Mouse (Mus musculus) hindbrain, embryonic 15.5 days (tissue): ENCODE measurements around the gene Ehmt2. TPM values are rescaled to one million over a fixed set of nuclear protein-coding genes. Genes with fewer than 3 reads are reported as not detected.

ENCODE experiments used
- ATAC-seq: fragments of 200-750 bp; cut with Nextera tagmentation; 2 replicates; pipeline ENCODE4 v1.8.0; 2017; ENCODE audit warnings: low read depth, moderate number of reproducible peaks, moderate TSS enrichment; ENCODE audit not compliant: low FRiP score
- H3K27ac ChIP-seq: fragments of 300-500 bp; sonication (generic); replicated peaks from 2 replicates; pipeline ENCODE4 v1.5.1; 2015; ENCODE audit warnings: mild to moderate bottlenecking, inconsistent platforms
- H3K27me3 ChIP-seq: fragments of 300-500 bp; sonication (generic); 2 replicates; pipeline ENCODE4 v1.6.1; 2015; ENCODE audit warnings: control low read depth, inconsistent platforms
- H3K36me3 ChIP-seq: fragments of 300-500 bp; sonication (generic); 2 replicates; pipeline ENCODE4 v1.6.1; 2015; ENCODE audit warnings: control low read depth, inconsistent platforms
- H3K4me1 ChIP-seq: fragments of 300-500 bp; sonication (generic); replicated peaks from 2 replicates; pipeline ENCODE4 v1.6.1; 2015; ENCODE audit warnings: control low read depth, inconsistent platforms
- H3K4me2 ChIP-seq: fragments of 300-500 bp; sonication (generic); 2 replicates; pipeline ENCODE4 v1.6.1; 2015; ENCODE audit warnings: moderate library complexity, mild to moderate bottlenecking, inconsistent platforms
- H3K4me3 ChIP-seq: fragments of 300-500 bp; sonication (generic); 2 replicates; pipeline ENCODE4 v1.5.1; 2015; ENCODE audit warnings: mild to moderate bottlenecking, inconsistent platforms
- H3K9ac ChIP-seq: fragments of 300-500 bp; sonication (generic); 2 replicates; pipeline ENCODE4 v1.6.1; 2015; ENCODE audit warnings: inconsistent platforms
- H3K9me3 ChIP-seq: fragments of 300-500 bp; sonication (generic); 2 replicates; pipeline ENCODE4 v1.6.1; 2016; ENCODE audit warnings: control low read depth, inconsistent platforms
- WGBS: fragments of 180-500 bp; shearing (Covaris S2); methylation state at CpG from one replicate; pipeline ENCODE4 v1.1.7; 2015; 5-methylcytosine and 5-hydroxymethylcytosine counted together
- polyA plus RNA-seq: library from polyadenylated mRNA; unstranded; fragments of >200 nt; fragmentation: Nextera tagmentation; extraction: Ambion mirVana; gene quantifications from 2 replicates; pipeline ENCODE4 v1.2.1, GENCODE M21; 2015

Ehmt2 gene
- polyA plus RNA-seq, result 90.9 and 96.7 TPM in 2 replicates

DNA sequence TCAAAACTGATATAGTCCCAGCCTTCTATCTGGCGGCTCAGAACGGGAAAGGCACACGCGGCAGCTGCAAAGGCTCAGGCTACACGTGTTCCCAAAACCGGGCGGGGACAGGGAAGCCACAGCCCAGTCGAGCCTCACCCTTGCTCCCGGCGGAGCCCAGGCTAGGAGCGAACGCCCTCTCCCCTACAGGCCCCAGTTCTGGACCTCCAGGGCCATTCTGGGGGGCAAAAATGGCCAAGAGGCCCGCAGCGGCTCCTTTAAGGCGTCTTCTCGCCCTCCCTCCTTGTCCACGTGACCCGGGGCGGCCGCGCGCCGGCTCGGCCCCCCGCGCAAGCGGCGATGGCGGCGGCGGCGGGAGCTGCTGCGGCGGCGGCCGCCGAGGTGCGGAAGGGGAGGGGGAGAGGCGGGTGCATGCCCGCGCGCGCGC, at the start of gene Ehmt2, which contains the start of gene C2:
Gene Ehmt2, plus strand, starts transcription at position 310 of the 427 bp plus-strand sequence.
Gene C2, minus strand, starts transcription at position 106 of the 427 bp plus-strand sequence.
- Histone ChIP-seq H3K36me3 (peaks cover 20% of the 10 kb centered on the region), H3K4me3 (peak within 1 kb of the TSS; percentile 92), H3K9me3 (no peaks in the 10 kb centered on the region), H3K4me1 (peaks cover 55% of the 10 kb centered on the region), H3K4me2 (peak within 1 kb of the TSS; percentile 96), H3K9ac (peak within 1 kb of the TSS; percentile 99), H3K27ac (peak within 1 kb of the TSS; percentile 98), H3K27me3 (no peaks in the 10 kb centered on the region)
- ATAC-seq, result peak; percentile 13
- WGBS, result under 1% methylated on average over 22 of the region's 44 CpGs

DNA sequence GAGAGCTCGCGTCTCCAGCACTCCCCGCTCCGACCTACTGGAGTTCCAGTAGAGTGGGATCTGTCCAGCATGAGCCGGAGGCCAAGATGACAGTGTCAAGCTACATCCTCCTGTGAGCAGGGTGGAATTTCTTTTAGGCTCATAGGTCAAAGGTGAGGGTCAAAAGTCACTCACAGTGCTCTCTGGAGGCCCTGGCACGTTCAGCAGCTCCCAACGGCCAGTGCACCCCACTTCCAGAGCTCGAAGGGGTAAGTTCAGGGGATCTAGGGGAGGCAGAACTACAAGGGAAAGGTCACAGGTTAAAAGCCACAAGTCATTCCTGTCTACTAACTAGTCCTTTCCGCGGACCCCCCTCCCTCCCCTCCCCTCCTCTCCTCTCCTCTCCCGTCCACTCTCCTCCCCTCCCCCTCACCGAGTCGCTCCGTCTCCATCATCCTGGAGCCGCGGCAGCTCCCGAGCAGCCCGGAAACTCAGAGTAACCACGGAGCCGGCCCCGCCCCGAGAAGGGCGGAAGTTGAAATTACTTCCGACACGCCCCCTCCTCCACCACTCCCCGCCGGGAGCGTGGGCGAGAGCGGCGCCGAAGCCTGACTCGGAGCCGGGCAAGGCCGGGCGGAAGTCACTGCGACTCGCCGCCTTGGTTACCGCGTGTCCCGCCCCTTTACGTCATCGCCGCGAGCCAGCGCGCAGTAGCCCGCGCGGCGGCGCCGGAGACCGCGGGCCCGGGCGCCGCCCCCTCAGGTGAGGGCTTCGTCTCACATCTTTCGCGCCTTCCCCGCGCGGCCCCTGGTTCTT, 48.4 kb upstream of the Ehmt2 start, which contains the start of the genes Skiv2l and Nelfe:
Gene Skiv2l, minus strand, starts transcription at position 489 of the 795 bp plus-strand sequence.
Gene Nelfe, plus strand, starts transcription at position 670 of the 795 bp plus-strand sequence.
- Histone ChIP-seq H3K36me3 (peaks cover 57% of the 10 kb centered on the region), H3K4me2 (peak within 1 kb of the TSS; percentile 90), H3K9me3 (no peaks in the 10 kb centered on the region), H3K27ac (peak within 1 kb of the TSS; percentile 73), H3K9ac (peak within 1 kb of the TSS; percentile 90), H3K4me3 (peak within 1 kb of the TSS; percentile 74), H3K4me1 (peaks cover 25% of the 10 kb centered on the region), H3K27me3 (no peaks in the 10 kb centered on the region)
- WGBS, result under 1% methylated on average over 65 of the region's 65 CpGs
- peak; percentile 97 for ATAC-seq

DNA sequence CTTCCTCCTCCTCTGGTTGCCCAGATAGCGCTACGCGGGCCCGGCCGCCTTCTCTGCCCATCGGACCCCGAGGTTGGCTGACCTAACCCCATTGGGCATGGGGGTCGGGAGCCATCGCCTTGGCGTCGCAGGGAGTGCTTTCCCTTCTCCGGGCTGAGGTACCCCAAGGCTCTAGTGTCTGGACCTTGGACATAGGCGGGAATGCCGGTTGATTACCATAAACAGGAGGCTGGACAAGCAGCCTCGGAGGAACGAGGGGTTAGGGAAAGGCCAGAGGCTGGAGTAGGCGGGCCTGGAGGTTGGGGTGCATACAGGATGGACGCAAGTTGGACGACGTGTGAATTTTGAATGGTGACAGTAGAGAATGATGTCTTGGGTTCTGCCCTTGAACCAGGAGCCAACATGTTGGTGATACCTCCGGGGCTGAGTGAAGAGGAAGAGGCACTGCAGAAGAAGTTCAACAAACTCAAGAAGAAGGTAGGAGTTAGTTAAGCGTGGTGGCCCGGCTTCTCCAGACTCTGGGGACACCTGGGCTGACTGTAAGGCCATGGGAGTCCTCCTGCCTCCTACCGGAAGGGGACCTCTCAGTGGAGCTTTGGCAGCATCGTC, 47.6 kb upstream of the Ehmt2 start:
- WGBS, result 2% methylated on average over 25 of the region's 25 CpGs
- H3K27ac ChIP-seq, result peak overlapping the region; percentile 73
- H3K4me2 ChIP-seq, result peak overlapping the region; percentile 80
- peak; percentile 2; the same call in 1 of the 2 replicates for ATAC-seq
- peak overlapping the region; percentile 74 for H3K4me3 ChIP-seq
- no peaks in the 10 kb centered on the region for H3K27me3 ChIP-seq
- peak overlapping the region; percentile 90 for H3K9ac ChIP-seq
- H3K9me3 ChIP-seq, result no peaks in the 10 kb centered on the region
- H3K4me1 ChIP-seq, result peaks cover 25% of the 10 kb centered on the region
- peaks cover 57% of the 10 kb centered on the region for H3K36me3 ChIP-seq

DNA sequence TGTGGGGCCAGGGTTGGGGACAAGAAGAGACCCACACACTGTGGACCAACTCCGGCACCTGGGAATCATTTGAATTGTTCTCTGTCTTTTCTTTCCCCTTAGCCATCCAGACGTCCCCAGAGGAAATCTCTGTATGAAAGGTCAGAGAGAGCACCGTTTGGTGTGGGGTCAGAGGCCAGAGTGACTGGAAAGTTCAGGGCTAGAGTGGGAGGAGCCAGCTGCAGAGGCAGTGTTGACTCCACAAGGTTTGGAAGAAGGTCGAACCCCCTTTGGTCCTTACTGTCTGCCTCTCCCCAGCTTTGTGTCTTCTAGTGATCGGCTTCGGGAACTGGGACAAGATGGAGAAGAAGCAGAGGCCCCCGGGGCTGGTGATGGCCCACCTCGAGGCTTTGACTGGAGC, 44.8 kb upstream of the Ehmt2 start:
- peaks cover 39% of the 10 kb centered on the region for H3K36me3 ChIP-seq
- no peak overlapping the region for H3K4me3 ChIP-seq
- H3K4me2 ChIP-seq, result no peak overlapping the region
- H3K9me3 ChIP-seq, result no peaks in the 10 kb centered on the region
- no peaks in the 10 kb centered on the region for H3K27me3 ChIP-seq
- no peak overlapping the region for H3K27ac ChIP-seq
- WGBS, result 80% methylated on average over 8 of the region's 8 CpGs
- no peak for ATAC-seq
- peaks cover 25% of the 10 kb centered on the region for H3K4me1 ChIP-seq
- H3K9ac ChIP-seq, result no peak overlapping the region

DNA sequence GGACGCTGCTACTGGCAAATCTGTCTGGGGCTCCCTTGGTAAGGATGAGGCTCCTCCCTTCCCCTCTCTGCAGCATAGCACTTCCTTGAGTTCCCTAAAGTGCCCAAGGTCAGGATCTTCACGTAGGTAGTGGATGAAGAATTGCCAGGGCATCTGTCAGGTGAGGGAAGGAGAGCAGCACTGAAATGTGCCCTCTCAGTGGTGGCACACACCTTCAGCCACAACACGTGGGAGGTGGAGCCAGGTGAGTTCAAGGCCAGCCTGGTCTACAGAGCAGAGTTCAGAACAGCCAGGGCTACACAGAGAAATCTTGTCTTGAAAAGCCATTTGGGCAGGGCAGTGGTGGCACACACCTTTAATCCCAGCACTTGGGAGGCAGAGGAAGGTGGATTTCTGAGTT, 43.5 kb upstream of the Ehmt2 start:
- Histone ChIP-seq H3K4me2 (no peak overlapping the region), H3K9me3 (no peaks in the 10 kb centered on the region), H3K36me3 (peaks cover 39% of the 10 kb centered on the region), H3K27me3 (no peaks in the 10 kb centered on the region), H3K27ac (no peak overlapping the region), H3K9ac (no peak overlapping the region), H3K4me1 (peaks cover 17% of the 10 kb centered on the region), H3K4me3 (no peak overlapping the region)
- 88% methylated on average over 3 of the region's 3 CpGs for WGBS
- ATAC-seq, result no peak

DNA sequence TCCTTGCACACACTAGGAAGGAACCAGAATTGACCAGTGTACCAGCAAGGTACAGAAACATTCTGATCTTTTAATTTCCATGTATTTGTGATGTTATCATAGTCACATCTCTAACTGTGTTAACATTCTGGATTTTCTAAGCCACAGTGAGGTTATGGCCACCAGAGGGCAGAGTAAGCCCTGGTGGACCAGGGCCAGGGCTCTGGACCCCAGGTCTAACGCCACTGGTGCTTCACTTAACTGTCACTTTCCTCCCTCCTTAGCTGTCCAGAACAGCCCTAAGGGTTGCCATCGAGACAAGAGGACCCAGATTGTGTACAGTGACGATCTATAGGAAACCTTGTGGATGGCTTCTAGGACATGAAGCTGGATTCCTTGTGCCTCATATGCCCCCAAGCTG, 42.4 kb upstream of the Ehmt2 start:
- Histone ChIP-seq H3K9me3 (no peaks in the 10 kb centered on the region), H3K27me3 (no peaks in the 10 kb centered on the region), H3K36me3 (peaks cover 39% of the 10 kb centered on the region), H3K4me1 (peaks cover 14% of the 10 kb centered on the region), H3K4me3 (no peak overlapping the region), H3K9ac (no peak overlapping the region), H3K27ac (no peak overlapping the region), H3K4me2 (no peak overlapping the region)
- ATAC-seq, result no peak
- WGBS, result 44% methylated on average over 3 of the region's 3 CpGs

DNA sequence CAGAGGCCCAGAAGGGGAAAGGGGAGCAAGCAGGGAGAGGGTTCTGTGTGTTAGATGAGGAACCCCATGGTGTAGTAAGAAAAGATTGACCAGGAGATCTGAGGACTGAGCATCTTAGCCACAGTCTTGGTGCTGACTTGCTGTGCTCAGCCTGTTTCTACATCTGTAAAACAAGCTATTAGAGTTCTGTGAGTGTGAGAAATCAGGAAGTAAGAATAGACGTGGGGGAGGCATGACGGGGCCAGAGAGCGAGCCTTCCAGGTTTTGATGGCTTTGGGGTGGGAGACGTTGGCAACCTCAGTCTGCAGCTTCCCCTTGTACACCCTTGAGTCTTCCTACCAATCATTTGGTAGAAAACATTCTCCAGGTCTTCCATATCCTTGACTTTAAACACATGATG, 39.6 kb upstream of the Ehmt2 start:
- Histone ChIP-seq H3K27ac (no peak overlapping the region), H3K9me3 (no peaks in the 10 kb centered on the region), H3K4me3 (no peak overlapping the region), H3K4me1 (no peaks in the 10 kb centered on the region), H3K9ac (no peak overlapping the region), H3K36me3 (peaks cover 27% of the 10 kb centered on the region), H3K27me3 (no peaks in the 10 kb centered on the region), H3K4me2 (no peak overlapping the region)
- 87% methylated on average over 4 of the region's 4 CpGs for WGBS
- ATAC-seq, result no peak

DNA sequence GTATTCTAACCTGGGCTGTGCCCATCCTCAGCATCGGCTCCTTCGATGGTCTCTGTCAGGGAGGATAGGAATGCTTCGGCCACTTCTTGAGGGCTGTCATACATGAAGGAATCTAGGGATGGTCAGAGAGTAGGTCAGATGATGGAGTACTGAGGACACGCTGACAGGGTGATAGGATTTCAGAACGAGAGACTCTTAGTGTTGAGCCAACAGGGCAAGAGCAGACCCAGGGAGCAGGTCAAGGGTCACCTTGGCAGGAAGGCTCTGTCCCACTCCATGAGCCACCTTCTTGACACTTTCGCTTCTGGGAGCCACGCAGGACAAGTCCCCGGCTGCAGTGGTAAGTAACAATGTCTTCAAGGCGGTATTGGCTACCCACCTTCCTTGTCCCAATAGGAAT, 37.8 kb upstream of the Ehmt2 start:
- Histone ChIP-seq H3K9ac (no peak overlapping the region), H3K4me1 (no peaks in the 10 kb centered on the region), H3K27ac (no peak overlapping the region), H3K36me3 (peaks cover 10% of the 10 kb centered on the region), H3K27me3 (no peaks in the 10 kb centered on the region), H3K4me3 (no peak overlapping the region), H3K9me3 (no peaks in the 10 kb centered on the region), H3K4me2 (no peak overlapping the region)
- no peak for ATAC-seq
- WGBS, result 89% methylated on average over 9 of the region's 9 CpGs

DNA sequence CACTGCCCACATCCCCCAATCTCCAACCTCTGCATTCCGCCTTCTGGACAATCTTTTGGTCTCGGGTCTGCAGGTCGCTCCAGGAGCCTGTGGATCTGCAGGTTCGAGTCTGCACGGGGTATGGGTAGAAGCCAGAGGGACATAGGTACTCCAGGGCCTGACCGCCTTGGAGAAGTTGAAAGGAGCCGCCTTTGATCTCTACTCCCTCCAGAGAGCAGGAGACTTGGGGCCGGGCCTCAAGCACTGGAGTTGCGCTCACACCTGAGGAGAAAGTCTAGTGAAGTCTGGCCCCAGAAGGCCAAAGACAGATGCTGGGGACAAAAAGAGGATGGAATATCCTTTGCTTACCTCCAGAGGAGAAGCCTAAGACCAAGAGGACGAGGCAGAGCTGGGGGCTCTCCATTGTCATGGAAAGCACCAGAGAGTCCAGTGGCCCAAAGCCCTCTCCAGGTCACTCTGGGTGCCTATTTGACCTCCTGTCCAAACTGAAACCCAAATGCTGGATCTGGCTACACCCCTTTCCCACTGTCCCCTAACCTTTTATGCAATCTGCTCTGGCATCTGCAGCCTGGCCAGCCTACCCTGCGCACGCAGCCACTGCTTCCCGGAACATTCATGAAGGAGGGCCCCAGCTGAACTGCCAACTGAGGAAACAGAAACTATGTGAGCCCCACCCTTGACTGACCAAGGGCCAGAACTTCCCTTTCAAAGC, 36.4 kb upstream of the Ehmt2 start:
- H3K36me3 ChIP-seq, result no peaks in the 10 kb centered on the region
- no peak overlapping the region for H3K4me3 ChIP-seq
- H3K9me3 ChIP-seq, result no peaks in the 10 kb centered on the region
- WGBS, result 71% methylated on average over 13 of the region's 13 CpGs
- H3K4me1 ChIP-seq, result no peaks in the 10 kb centered on the region
- H3K27ac ChIP-seq, result no peak overlapping the region
- ATAC-seq, result no peak
- no peak overlapping the region for H3K4me2 ChIP-seq
- H3K27me3 ChIP-seq, result no peaks in the 10 kb centered on the region
- H3K9ac ChIP-seq, result no peak overlapping the region

DNA sequence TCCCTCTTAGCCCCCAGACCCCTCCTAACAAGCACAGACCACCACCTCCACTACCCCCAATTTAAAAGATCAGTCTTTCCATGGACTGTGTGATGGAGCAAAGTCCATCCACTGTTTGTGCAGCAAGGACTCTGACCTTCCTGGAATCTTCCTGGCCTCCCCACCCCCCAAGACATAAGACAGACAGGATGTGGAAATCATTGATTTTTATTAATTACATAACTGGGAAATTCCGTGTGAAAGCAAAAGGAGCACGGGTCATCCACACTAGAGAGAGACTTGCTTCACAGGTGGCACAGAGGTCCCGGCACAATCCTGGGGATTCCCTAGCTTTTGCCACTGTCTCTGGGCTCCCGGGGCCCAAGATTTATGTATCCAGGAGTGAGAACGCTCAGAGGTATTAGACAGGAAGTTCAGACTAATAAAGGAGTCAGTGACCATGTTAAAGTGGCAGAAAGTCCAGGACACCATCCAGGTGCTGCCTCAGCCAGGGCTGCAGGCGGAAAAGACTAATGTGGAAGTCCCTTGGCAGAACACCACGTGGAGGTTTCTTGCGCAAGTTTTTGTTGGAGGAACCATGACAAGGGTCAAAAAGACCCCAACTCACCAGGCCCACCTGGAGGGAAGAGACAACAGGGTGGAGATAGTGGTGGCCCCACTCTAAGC, 35.7 kb upstream of the Ehmt2 start, which contains the start of gene Cfb:
Gene Cfb, minus strand, starts transcription at position 103 of the 666 bp plus-strand sequence.
- 74% methylated on average over 8 of the region's 8 CpGs for WGBS
- H3K9ac ChIP-seq, result no peak within 1 kb of the TSS
- H3K4me3 ChIP-seq, result no peak within 1 kb of the TSS
- no peak within 1 kb of the TSS for H3K27ac ChIP-seq
- no peaks in the 10 kb centered on the region for H3K36me3 ChIP-seq
- no peak within 1 kb of the TSS for H3K4me2 ChIP-seq
- H3K27me3 ChIP-seq, result no peaks in the 10 kb centered on the region
- H3K9me3 ChIP-seq, result no peaks in the 10 kb centered on the region
- H3K4me1 ChIP-seq, result no peaks in the 10 kb centered on the region
- ATAC-seq, result no peak

DNA sequence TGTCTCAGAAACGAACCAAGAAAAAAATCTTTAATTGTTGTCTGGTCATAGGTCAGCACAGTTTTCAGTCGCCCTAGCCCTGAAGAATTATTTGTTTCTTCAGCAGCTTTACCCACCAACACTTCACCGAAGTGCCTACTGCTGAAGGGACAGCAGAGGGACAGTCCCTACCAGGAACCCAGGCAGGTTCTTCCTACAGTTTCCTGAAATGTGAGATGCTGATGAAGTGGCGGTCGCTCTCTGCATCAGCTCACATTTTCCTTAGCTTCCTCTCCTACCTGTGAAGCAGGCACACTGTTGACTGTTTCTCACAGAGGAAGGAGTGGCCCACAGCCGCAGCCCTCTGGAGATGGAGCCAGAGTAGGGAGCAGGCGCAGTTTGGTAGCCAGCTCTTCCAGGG, 32.3 kb upstream of the Ehmt2 start:
- no peak for ATAC-seq

More for the DNA sequence above, 32.3 kb upstream of the Ehmt2 start:
- no peaks in the 10 kb centered on the region for H3K36me3 ChIP-seq
- H3K4me1 ChIP-seq, result no peaks in the 10 kb centered on the region
- no peaks in the 10 kb centered on the region for H3K27me3 ChIP-seq
- no peak overlapping the region for H3K4me3 ChIP-seq
- no peak overlapping the region for H3K27ac ChIP-seq
- 64% methylated on average over 7 of the region's 7 CpGs for WGBS
- no peak overlapping the region for H3K9ac ChIP-seq
- H3K9me3 ChIP-seq, result no peaks in the 10 kb centered on the region
- H3K4me2 ChIP-seq, result no peak overlapping the region
